Mouse (Mus musculus): ENCODE measurements around the gene Nr2f1. TPM values are rescaled to one million over a fixed set of nuclear protein-coding genes. Genes with fewer than 3 reads are reported as not detected.

Nr2f1 gene
- total and polyA plus RNA-seq, 3 experiments: not detected

- in situ Hi-C loops (cut with MboI; ENCODE audit: low pct_ligation_motif_present, low pct_unique_long_range_greater_than_20kb, low sequenced_read_pairs) (no loop called here), dilution Hi-C loops (cut with MboI; ENCODE audit: extremely low pct_ligation_motif_present, extremely low pct_unique_long_range_greater_than_20kb, low sequenced_read_pairs) (no loop called here)
- Histone ChIP-seq H3K36me3 (replicated peaks in 1 of 2; ENCODE audit: control insufficient read depth in 1 of 2, insufficient read depth in 1 of 2, low read length in 1 of 2) (no peaks in the 10 kb centered on the region), H3K4me1 (ENCODE audit: control insufficient read depth in 1 of 2, insufficient read depth in 2 of 2) (no peaks in the 10 kb centered on the region), H3K27ac (ENCODE audit: insufficient read depth, low read depth) (no peak overlapping the region), H3K4me2 (ENCODE audit: insufficient read depth, low read depth, poor library complexity, severe bottlenecking) (no peak overlapping the region), H3K9ac (ENCODE audit: insufficient read depth, low read depth) (no peak overlapping the region), H3K9me3 (replicated peaks; ENCODE audit: low read length) (no peaks in the 10 kb centered on the region), H3K79me2 (replicated peaks; ENCODE audit: control insufficient read depth, extremely low read depth, insufficient read depth, poor library complexity, severe bottlenecking) (no peaks in the 10 kb centered on the region), H3K27me3 (replicated peaks) (no peaks in the 10 kb centered on the region), H3K4me3 (replicated peaks in 1 of 3; ENCODE audit: low read depth in 2 of 3, low read length in 2 of 3, poor library complexity in 1 of 3) (no peak overlapping the region)
- TF ChIP-seq USF2 (conservative IDR thresholded peaks at IDR 0.05; ENCODE audit: low read depth, low read length) (no peak), RCOR1 (conservative IDR thresholded peaks at IDR 0.05; ENCODE audit: low read depth, low read length) (no peak)
- DNase-seq (ENCODE audit: extremely low read depth): no peak
Measured at GRCm38 (mm10) chr13:78171320-78171719, 28.2 kb downstream of the Nr2f1 start.

DNA sequence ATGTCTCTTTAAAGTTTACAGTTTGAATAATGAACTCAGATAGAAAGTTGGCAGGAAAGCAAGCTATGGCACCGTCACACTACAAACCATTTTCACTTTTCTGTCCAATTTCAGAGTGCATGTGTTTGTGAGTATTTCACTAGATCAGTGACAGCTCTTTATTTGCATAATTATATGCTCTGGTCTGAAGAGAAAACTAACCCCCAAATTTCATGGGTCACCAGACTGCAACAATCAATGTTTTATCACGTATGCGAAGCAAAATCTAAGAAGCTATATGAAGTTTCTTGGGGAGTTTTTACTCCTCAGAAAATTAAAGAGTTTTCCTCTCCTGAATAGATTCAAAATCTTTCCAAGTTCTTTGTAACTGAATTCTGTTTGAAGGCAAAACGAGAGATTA lies 31.4 kb downstream of the Nr2f1 start:
- no peaks in the 10 kb centered on the region for H3K79me2 ChIP-seq (replicated peaks; ENCODE audit: control insufficient read depth, extremely low read depth, insufficient read depth, poor library complexity, severe bottlenecking)
- TF ChIP-seq ZNF384 (IDR thresholded peaks at IDR 0.05; ENCODE audit: low read depth, low read length) (no peak), USF1 (IDR thresholded peaks at IDR 0.05; ENCODE audit: low read depth, low read length) (no peak)
- no peak overlapping the region for H3K4me3 ChIP-seq (replicated peaks in 1 of 3; ENCODE audit: low read depth in 2 of 3, low read length in 2 of 3, poor library complexity in 1 of 3)
- H3K27ac ChIP-seq (ENCODE audit: insufficient read depth, low read depth): no peak overlapping the region
- no peak overlapping the region for H3K9ac ChIP-seq (ENCODE audit: insufficient read depth, low read depth)
- H3K9me3 ChIP-seq (replicated peaks; ENCODE audit: low read length): peaks cover 2% of the 10 kb centered on the region
- DNase-seq (ENCODE audit: extremely low read depth): no peak
- H3K4me2 ChIP-seq (ENCODE audit: insufficient read depth, low read depth, poor library complexity, severe bottlenecking): no peak overlapping the region
- H3K36me3 ChIP-seq (replicated peaks in 1 of 2; ENCODE audit: control insufficient read depth in 1 of 2, insufficient read depth in 1 of 2, low read length in 1 of 2): peaks cover 0 to 4% of the 10 kb centered on the region in 2 experiments
- dilution Hi-C loops (cut with MboI; ENCODE audit: extremely low pct_ligation_motif_present, extremely low pct_unique_long_range_greater_than_20kb, low sequenced_read_pairs) (no loop called here), in situ Hi-C loops (cut with MboI; ENCODE audit: low pct_ligation_motif_present, low pct_unique_long_range_greater_than_20kb, low sequenced_read_pairs) (no loop called here)
- no peaks in the 10 kb centered on the region for H3K4me1 ChIP-seq (ENCODE audit: control insufficient read depth in 1 of 2, insufficient read depth in 2 of 2)
- H3K27me3 ChIP-seq (replicated peaks): no peaks in the 10 kb centered on the region

- no peaks in the 10 kb centered on the region for H3K27me3 ChIP-seq (replicated peaks)
- dilution Hi-C loops (cut with MboI; ENCODE audit: extremely low pct_ligation_motif_present, extremely low pct_unique_long_range_greater_than_20kb, low sequenced_read_pairs): no loop called here
- in situ Hi-C loops (cut with MboI; ENCODE audit: low pct_ligation_motif_present, low pct_unique_long_range_greater_than_20kb, low sequenced_read_pairs): no loop called here
Measured at GRCm38 (mm10) chr13:78164941-78165340, 34.6 kb downstream of the Nr2f1 start.

More at GRCm38 (mm10) chr13:78164941-78165340, 34.6 kb downstream of the Nr2f1 start:
- TF ChIP-seq USF2 (conservative IDR thresholded peaks at IDR 0.05; ENCODE audit: low read depth, low read length): no peak
- no peak for TF ChIP-seq ZC3H11A (IDR thresholded peaks at IDR 0.05; ENCODE audit: low read depth, low read length)
- no peak for TF ChIP-seq ETS1 (conservative IDR thresholded peaks at IDR 0.05; ENCODE audit: low read depth, low read length)
- TF ChIP-seq MAFK (IDR thresholded peaks at IDR 0.05; ENCODE audit: insufficient replicate concordance, low read length): no peak
- no peak for TF ChIP-seq ZNF384 (IDR thresholded peaks at IDR 0.05; ENCODE audit: low read depth, low read length)
- TF ChIP-seq USF1 (IDR thresholded peaks at IDR 0.05; ENCODE audit: low read depth, low read length): no peak
- no peak for TF ChIP-seq CTCF (conservative IDR thresholded peaks at IDR 0.05 in 1 of 2, IDR thresholded peaks at IDR 0.05 in 1 of 2; ENCODE audit: low read depth in 2 of 2, low read length in 2 of 2)
- TF ChIP-seq CHD1 (IDR thresholded peaks at IDR 0.05; ENCODE audit: low read depth, low read length): no peak
- TF ChIP-seq RCOR1 (conservative IDR thresholded peaks at IDR 0.05; ENCODE audit: low read depth, low read length): no peak
- no peak for TF ChIP-seq ZKSCAN1 (IDR thresholded peaks at IDR 0.05; ENCODE audit: borderline replicate concordance, low read depth, low read length)
- no peak for TF ChIP-seq GABPA (IDR thresholded peaks at IDR 0.05; ENCODE audit: insufficient replicate concordance, low read depth, low read length)
- TF ChIP-seq ELF1 (IDR thresholded peaks at IDR 0.05; ENCODE audit: low read depth, low read length): no peak
- TF ChIP-seq HCFC1 (IDR thresholded peaks at IDR 0.05; ENCODE audit: low read depth, low read length): no peak
- no peak for TF ChIP-seq TCF12 (IDR thresholded peaks at IDR 0.05; ENCODE audit: low read depth, low read length)
- TF ChIP-seq UBTF (IDR thresholded peaks at IDR 0.05; ENCODE audit: low read depth, low read length): no peak
- TF ChIP-seq KAT2A (IDR thresholded peaks at IDR 0.05; ENCODE audit: insufficient replicate concordance, low read length): no peak
- TF ChIP-seq SMC3 (IDR thresholded peaks at IDR 0.05; ENCODE audit: low read depth, low read length): no peak
- no peak for TF ChIP-seq BHLHE40 (IDR thresholded peaks at IDR 0.05; ENCODE audit: low read depth, low read length)
- no peak for TF ChIP-seq E2F4 (IDR thresholded peaks at IDR 0.05; ENCODE audit: insufficient replicate concordance, low read depth, low read length)
- Histone ChIP-seq H3K27ac (ENCODE audit: insufficient read depth, low read depth) (no peak overlapping the region), H3K4me2 (ENCODE audit: insufficient read depth, low read depth, poor library complexity, severe bottlenecking) (no peak overlapping the region), H3K9me3 (replicated peaks; ENCODE audit: low read length) (peaks cover 2% of the 10 kb centered on the region), H3K79me2 (replicated peaks; ENCODE audit: control insufficient read depth, extremely low read depth, insufficient read depth, poor library complexity, severe bottlenecking) (no peaks in the 10 kb centered on the region), H3K36me3 (replicated peaks in 1 of 2; ENCODE audit: control insufficient read depth in 1 of 2, insufficient read depth in 1 of 2, low read length in 1 of 2) (peaks cover 0 to 4% of the 10 kb centered on the region in 2 experiments), H3K4me1 (ENCODE audit: control insufficient read depth in 1 of 2, insufficient read depth in 2 of 2) (no peaks in the 10 kb centered on the region), H3K9ac (ENCODE audit: insufficient read depth, low read depth) (no peak overlapping the region), H3K4me3 (replicated peaks in 1 of 3; ENCODE audit: low read depth in 2 of 3, low read length in 2 of 3, poor library complexity in 1 of 3) (no peak overlapping the region)
- DNase-seq (ENCODE audit: extremely low read depth): no peak

Data from CH12.LX (cell line).